Mouse (Mus musculus) MEL (cell line): ENCODE data around the gene Mxra7.

ENCODE experiments used
- CTCF ChIP-seq, 3 experiments: IDR thresholded peaks in 2 of 3; conservative IDR thresholded peaks in 1 of 3; 2 replicates each; pipeline ENCODE4 v1.5.1; 2011 to 2012; ENCODE audit warnings: low read length in 3 of 3, low read depth in 2 of 3, mild to moderate bottlenecking in 2 of 3, improper control_type of control experiment in 1 of 3, inconsistent platforms in 1 of 3, mixed read lengths in 1 of 3, moderate library complexity in 1 of 3; ENCODE audit not compliant: control insufficient read depth in 1 of 3, insufficient read depth in 1 of 3, poor library complexity in 1 of 3, severe bottlenecking in 1 of 3
- MAX ChIP-seq: IDR thresholded peaks from 2 replicates; pipeline ENCODE4 v1.6.1; 2011; ENCODE audit warnings: low read length, improper control_type of control experiment

GRCm38 (mm10) chr11:116825230-116825629, 2.6 kb downstream of the Mxra7 start:
- TF ChIP-seq MAX (no peak), CTCF (IDR thresholded peaks at IDR 0.05 in 2 of 3, conservative IDR thresholded peaks at IDR 0.05 in 1 of 3; ENCODE audit: control insufficient read depth in 1 of 3, insufficient read depth in 1 of 3, low read depth in 2 of 3, low read length in 3 of 3, poor library complexity in 1 of 3, severe bottlenecking in 1 of 3) (no peak)
